Mouse (Mus musculus) testis, postnatal 10 days (tissue): ENCODE results near the gene Lrg1.

Experiments used
- DNase-seq: peaks from one replicate; pipeline ENCODE4 v3.0.0; 2021; ENCODE audit warnings: low spot score

The Lrg1 gene

DNA sequence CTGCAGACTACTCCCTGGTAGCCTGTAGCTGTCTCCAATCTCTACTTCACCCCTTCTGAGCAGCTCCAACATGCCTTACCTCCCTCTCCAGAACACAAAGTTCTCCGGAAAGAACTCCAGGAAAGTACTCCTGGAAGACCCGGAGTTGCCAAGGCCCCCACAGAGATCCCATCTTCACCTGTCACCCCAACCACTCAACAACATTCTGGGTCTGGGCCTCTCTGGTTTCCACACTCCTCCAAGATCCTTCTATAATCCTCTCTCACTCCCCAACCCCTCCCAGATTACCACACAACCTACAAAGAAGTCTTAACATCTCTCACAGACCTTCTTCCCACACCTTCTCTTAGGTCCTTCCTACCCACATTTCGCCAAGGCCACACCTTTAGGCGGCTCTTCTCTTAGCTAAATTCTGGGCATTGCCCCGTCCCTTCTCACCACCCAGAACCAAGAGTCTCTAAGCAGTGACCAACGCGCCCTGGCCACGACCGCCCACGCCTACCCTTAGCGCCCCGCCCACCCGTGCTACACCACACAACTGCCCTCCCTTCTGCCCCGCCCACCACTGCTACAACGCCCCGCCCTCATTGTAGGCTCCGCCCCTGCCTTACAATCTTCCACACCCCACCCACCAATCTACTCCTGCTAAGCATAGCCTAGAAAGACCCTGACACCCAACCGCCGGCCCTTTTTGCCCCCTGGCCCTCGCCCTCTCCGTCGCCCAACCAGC is 47.5 kb downstream of the Lrg1 start:
- peak; percentile 97 for DNase-seq

DNA sequence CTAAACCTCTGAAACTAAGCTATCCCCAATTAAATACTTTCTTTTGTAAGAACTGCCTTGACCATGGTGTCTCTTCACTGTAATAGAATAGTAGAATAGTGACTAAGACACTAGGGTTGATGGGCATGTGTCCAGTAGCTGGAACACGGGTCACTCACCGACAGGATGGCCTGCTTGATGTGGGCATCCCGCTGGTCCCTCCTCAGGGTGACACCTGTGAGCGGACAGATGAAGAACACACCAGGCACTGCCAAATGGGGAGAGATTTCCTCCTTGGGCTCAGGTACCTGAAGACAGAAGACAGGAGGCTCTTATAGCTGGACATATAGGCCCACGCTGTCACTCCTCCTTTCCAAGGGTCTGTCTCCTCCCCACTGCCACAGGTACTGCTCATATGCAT is 49.6 kb downstream of the Lrg1 start:
- no peak for DNase-seq

GRCm38 (mm10) chr17:56071126-56071525 is 50.7 kb downstream of the Lrg1 start:
- DNase-seq, result no peak
